Mouse (Mus musculus): ENCODE data around the gene Mapk1ip1. TPM values are rescaled to one million over a fixed set of nuclear protein-coding genes. Genes with fewer than 3 reads are reported as not detected.

Gene Mapk1ip1
- 10 to 100 TPM; 36.9 to 50.0 TPM for total RNA-seq (2021)

GRCm38 (mm10) chr7:138845544-138846391 lies at the start of gene Mapk1ip1, which contains the start of gene Ppp2r2d:
Gene Mapk1ip1 (minus strand): TSS chr7:138846273.
Gene Ppp2r2d (plus strand): TSS chr7:138846079.
- peak; percentile 93 to 97 for DNase-seq (ENCODE audit: extremely low spot score in 1 of 2, low spot score in 1 of 2)

GRCm38 (mm10) chr7:138885365-138886289 lies 39.6 kb upstream of the Mapk1ip1 start:
- no peak for DNase-seq (ENCODE audit: extremely low spot score in 1 of 2, low spot score in 1 of 2)

- no peak for DNase-seq (ENCODE audit: extremely low spot score in 1 of 2, low spot score in 1 of 2)
Observed at GRCm38 (mm10) chr7:138883724-138884123, 37.7 kb upstream of the Mapk1ip1 start.

- DNase-seq (ENCODE audit: extremely low spot score in 1 of 2, low spot score in 1 of 2) = no peak
Observed at GRCm38 (mm10) chr7:138875031-138875430, 29.0 kb upstream of the Mapk1ip1 start.

- no peak for DNase-seq (ENCODE audit: extremely low spot score in 1 of 2, low spot score in 1 of 2)
Observed at GRCm38 (mm10) chr7:138872956-138873355, 26.9 kb upstream of the Mapk1ip1 start.

- DNase-seq (ENCODE audit: extremely low spot score in 1 of 2, low spot score in 1 of 2) = no peak
Observed at GRCm38 (mm10) chr7:138868316-138868715, 22.2 kb upstream of the Mapk1ip1 start.

GRCm38 (mm10) chr7:138867286-138867685 lies 21.2 kb upstream of the Mapk1ip1 start:
- DNase-seq (ENCODE audit: extremely low spot score in 1 of 2, low spot score in 1 of 2) = no peak

- DNase-seq (ENCODE audit: extremely low spot score in 1 of 2, low spot score in 1 of 2) = no peak
Observed at GRCm38 (mm10) chr7:138864776-138865175, 18.7 kb upstream of the Mapk1ip1 start.

- DNase-seq (ENCODE audit: extremely low spot score in 1 of 2, low spot score in 1 of 2) = no peak
Observed at GRCm38 (mm10) chr7:138863950-138864572, 18.0 kb upstream of the Mapk1ip1 start.

GRCm38 (mm10) chr7:138856670-138857069 lies 10.6 kb upstream of the Mapk1ip1 start:
- DNase-seq (ENCODE audit: extremely low spot score in 1 of 2, low spot score in 1 of 2) = no peak

GRCm38 (mm10) chr7:138854201-138854600 lies 8.1 kb upstream of the Mapk1ip1 start:
- DNase-seq (ENCODE audit: extremely low spot score in 1 of 2, low spot score in 1 of 2) = no peak

- no peak for DNase-seq (ENCODE audit: extremely low spot score in 1 of 2, low spot score in 1 of 2)
Observed at GRCm38 (mm10) chr7:138853417-138854031, 7.5 kb upstream of the Mapk1ip1 start.

- DNase-seq (ENCODE audit: extremely low spot score in 1 of 2, low spot score in 1 of 2) = no peak
Observed at GRCm38 (mm10) chr7:138850083-138850482, 4.0 kb upstream of the Mapk1ip1 start.

- no peak for DNase-seq (ENCODE audit: extremely low spot score in 1 of 2, low spot score in 1 of 2)
Observed at GRCm38 (mm10) chr7:138848028-138848920, 2.2 kb upstream of the Mapk1ip1 start.

GRCm38 (mm10) chr7:138847316-138848027 lies 1.4 kb upstream of the Mapk1ip1 start:
- DNase-seq (ENCODE audit: extremely low spot score in 1 of 2, low spot score in 1 of 2) = no peak

- DNase-seq (ENCODE audit: extremely low spot score in 1 of 2, low spot score in 1 of 2) = peak in 1 of 2 experiments; percentile 31
Observed at GRCm38 (mm10) chr7:138846502-138846991, 474 bp upstream of the Mapk1ip1 start.

- DNase-seq (ENCODE audit: extremely low spot score in 1 of 2, low spot score in 1 of 2) = no peak
Observed at GRCm38 (mm10) chr7:138845111-138845510, 962 bp downstream of the Mapk1ip1 start.

GRCm38 (mm10) chr7:138843421-138843820 lies 2.7 kb downstream of the Mapk1ip1 start:
- no peak for DNase-seq (ENCODE audit: extremely low spot score in 1 of 2, low spot score in 1 of 2)

Measured in layer of hippocampus, postnatal 25 days (tissue).